Mouse (Mus musculus) MEL (cell line): ENCODE results near the gene Tipin. TPM values are rescaled to one million over a fixed set of nuclear protein-coding genes. Genes with fewer than 3 reads are reported as not detected.

Source experiments
- DNase-seq: peaks from one replicate; pipeline ENCODE4 v3.0.0; 2011; ENCODE audit warnings: low read depth, low spot score
- H3K27ac ChIP-seq: 2 replicates; pipeline ENCODE4 v1.5.1; 2012; ENCODE audit warnings: low read depth, mild to moderate bottlenecking, control low read depth, low read length, moderate library complexity; ENCODE audit not compliant: control insufficient read depth
- H3K27me3 ChIP-seq, 2 experiments: fragments of 150-350 bp in 1 of 2; sonication (generic) in 1 of 2; 2 replicates each; pipeline ENCODE4 v1.6.1; 2012; ENCODE audit warnings: low read length in 2 of 2, mild to moderate bottlenecking in 2 of 2, improper control_type of control experiment in 1 of 2, moderate library complexity in 1 of 2; ENCODE audit not compliant: insufficient read depth in 2 of 2, control insufficient read depth in 1 of 2
- H3K36me3 ChIP-seq, 2 experiments: 2 replicates each; pipeline ENCODE4 v1.6.1; 2012 to 2014; ENCODE audit warnings: low read length in 2 of 2, improper control_type of control experiment in 1 of 2, inconsistent platforms in 1 of 2, mild to moderate bottlenecking in 1 of 2; ENCODE audit not compliant: insufficient read depth in 2 of 2, control insufficient read depth in 1 of 2
- H3K4me1 ChIP-seq, 2 experiments: fragments of 150-350 bp in 1 of 2; sonication (generic) in 1 of 2; 2 replicates each; pipeline ENCODE4 v1.6.1; 2012; ENCODE audit warnings: low read length in 2 of 2, improper control_type of control experiment in 1 of 2, mild to moderate bottlenecking in 1 of 2; ENCODE audit not compliant: insufficient read depth in 2 of 2, control insufficient read depth in 1 of 2
- H3K4me3 ChIP-seq, 2 experiments: fragments of 150-350 bp in 1 of 2; sonication (generic) in 1 of 2; 2 replicates each; pipeline ENCODE4 v1.5.1; 2012; ENCODE audit warnings: low read depth in 2 of 2, low read length in 2 of 2, mild to moderate bottlenecking in 2 of 2, moderate library complexity in 2 of 2, control low read depth in 1 of 2, improper control_type of control experiment in 1 of 2; ENCODE audit not compliant: control insufficient read depth in 1 of 2, insufficient read depth in 1 of 2
- H3K79me2 ChIP-seq: 2 replicates; pipeline ENCODE4 v1.6.1; 2012; ENCODE audit warnings: mild to moderate bottlenecking, low read length, moderate library complexity; ENCODE audit not compliant: control insufficient read depth, poor library complexity, insufficient read depth
- H3K9ac ChIP-seq: 2 replicates; pipeline ENCODE4 v1.6.1; 2012; ENCODE audit warnings: low read depth, mild to moderate bottlenecking, control low read depth, low read length, moderate library complexity; ENCODE audit not compliant: control insufficient read depth, poor library complexity, severe bottlenecking
- H3K9me3 ChIP-seq: fragments of 150-350 bp; sonication (generic); replicated peaks from 2 replicates; pipeline ENCODE4 v1.6.1; 2012; ENCODE audit warnings: mild to moderate bottlenecking, low read length, improper control_type of control experiment, moderate library complexity; ENCODE audit not compliant: insufficient read depth
- CHD1 ChIP-seq: IDR thresholded peaks from 2 replicates; pipeline ENCODE4 v1.6.1; 2012; ENCODE audit warnings: low read depth, mild to moderate bottlenecking, inconsistent platforms, low read length, improper control_type of control experiment
- E2F4 ChIP-seq: IDR thresholded peaks from 2 replicates; pipeline ENCODE4 v1.6.1; 2011; ENCODE audit warnings: low read depth, low read length, improper control_type of control experiment, borderline replicate concordance
- ELF1 ChIP-seq: IDR thresholded peaks from 2 replicates; pipeline ENCODE4 v1.6.1; 2014; ENCODE audit warnings: low read depth, mild to moderate bottlenecking, inconsistent platforms, low read length, improper control_type of control experiment, moderate library complexity
- EP300 ChIP-seq, 2 experiments: IDR thresholded peaks; 2 replicates each; pipeline ENCODE4 v1.6.1; 2011; ENCODE audit warnings: improper control_type of control experiment in 2 of 2, low read length in 2 of 2, low read depth in 1 of 2, mild to moderate bottlenecking in 1 of 2
- HCFC1 ChIP-seq: IDR thresholded peaks from 2 replicates; pipeline ENCODE4 v1.6.1; 2012; ENCODE audit warnings: low read depth, mild to moderate bottlenecking, inconsistent platforms, low read length, improper control_type of control experiment, moderate library complexity
- MXI1 ChIP-seq: IDR thresholded peaks from 2 replicates; pipeline ENCODE4 v1.6.1; 2011; ENCODE audit warnings: mild to moderate bottlenecking, low read depth, low read length, improper control_type of control experiment
- MYC ChIP-seq: IDR thresholded peaks from 2 replicates; pipeline ENCODE4 v1.6.1; 2011; ENCODE audit warnings: low read depth, mild to moderate bottlenecking, low read length, improper control_type of control experiment, moderate library complexity
- NELFE ChIP-seq: IDR thresholded peaks from 2 replicates; pipeline ENCODE4 v1.6.1; 2011; ENCODE audit warnings: low read depth, low read length, improper control_type of control experiment
- POLR2A ChIP-seq, 2 experiments: IDR thresholded peaks; 2 replicates each; pipeline ENCODE4 v1.6.1; 2011 to 2012; ENCODE audit warnings: low read length in 2 of 2, mild to moderate bottlenecking in 2 of 2, control low read depth in 1 of 2, improper control_type of control experiment in 1 of 2, low read depth in 1 of 2, moderate library complexity in 1 of 2; ENCODE audit not compliant: control insufficient read depth in 1 of 2, insufficient read depth in 1 of 2, poor library complexity in 1 of 2
- POLR2AphosphoS2 ChIP-seq: IDR thresholded peaks from 2 replicates; pipeline ENCODE4 v1.6.1; 2011; ENCODE audit warnings: low read length, improper control_type of control experiment
- POLR2AphosphoS5 ChIP-seq: IDR thresholded peaks from 2 replicates; pipeline ENCODE4 v1.6.1; 2012; ENCODE audit warnings: low read depth, borderline replicate concordance, mild to moderate bottlenecking, inconsistent platforms, low read length, moderate library complexity, mixed read lengths
- SIN3A ChIP-seq: IDR thresholded peaks from 2 replicates; pipeline ENCODE4 v1.6.1; 2012; ENCODE audit warnings: low read length, improper control_type of control experiment, inconsistent platforms
- TAL1 ChIP-seq: IDR thresholded peaks from 2 replicates; pipeline ENCODE4 v1.6.1; 2012; ENCODE audit warnings: mild to moderate bottlenecking, inconsistent platforms, low read length, moderate library complexity, mixed read lengths
- TBP ChIP-seq: IDR thresholded peaks from 2 replicates; pipeline ENCODE4 v1.8.0; 2011; ENCODE audit warnings: low read depth, low read length, improper control_type of control experiment
- TCF12 ChIP-seq: IDR thresholded peaks from 2 replicates; pipeline ENCODE4 v1.6.1; 2014; ENCODE audit warnings: low read depth, mild to moderate bottlenecking, inconsistent platforms, low read length, improper control_type of control experiment, moderate library complexity
- UBTF ChIP-seq: IDR thresholded peaks from 2 replicates; pipeline ENCODE4 v1.6.1; 2012; ENCODE audit warnings: low read depth, mild to moderate bottlenecking, inconsistent platforms, low read length, improper control_type of control experiment, moderate library complexity, borderline replicate concordance; ENCODE audit not compliant: insufficient read depth
- USF2 ChIP-seq, 2 experiments: IDR thresholded peaks; 2 replicates each; pipeline ENCODE4 v1.6.1; 2011 to 2012; ENCODE audit warnings: improper control_type of control experiment in 2 of 2, low read length in 2 of 2, borderline replicate concordance in 1 of 2, inconsistent platforms in 1 of 2, low read depth in 1 of 2, mild to moderate bottlenecking in 1 of 2; ENCODE audit not compliant: insufficient read depth in 1 of 2
- ZKSCAN1 ChIP-seq: IDR thresholded peaks from 2 replicates; pipeline ENCODE4 v1.6.1; 2012; ENCODE audit warnings: low read depth, mild to moderate bottlenecking, inconsistent platforms, low read length, improper control_type of control experiment, moderate library complexity
- ZMIZ1 ChIP-seq: IDR thresholded peaks from 2 replicates; pipeline ENCODE4 v1.6.1; 2012; ENCODE audit warnings: low read depth, mild to moderate bottlenecking, inconsistent platforms, low read length, improper control_type of control experiment, moderate library complexity
- ZNF384 ChIP-seq: IDR thresholded peaks from 2 replicates; pipeline ENCODE4 v1.6.1; 2012; ENCODE audit warnings: low read depth, mild to moderate bottlenecking, inconsistent platforms, low read length, improper control_type of control experiment
- polyA plus RNA-seq, 2 experiments: library from polyadenylated mRNA; stranded (reverse) in 1 of 2; unstranded in 1 of 2; fragments of >175 nt in 1 of 2; fragments of >200 nt in 1 of 2; gene quantifications; 2 replicates each; pipeline versions ENCODE4 v1.2.1 to v1.2.4; 2012; ENCODE audit warnings: low replicate concordance in 2 of 2, low read depth in 1 of 2; ENCODE audit not compliant: insufficient read length in 2 of 2, insufficient read depth in 1 of 2, missing spikeins in 1 of 2
- total RNA-seq: library from RNA; depleted of rRNA; stranded (reverse); fragments of 300-350 nt; gene quantifications from 2 replicates; pipeline ENCODE4 v1.2.3, GENCODE M21; 2012

Tipin gene
- total and polyA plus RNA-seq, 3 experiments, result 128 to 189 TPM; not detected in 1

DNA sequence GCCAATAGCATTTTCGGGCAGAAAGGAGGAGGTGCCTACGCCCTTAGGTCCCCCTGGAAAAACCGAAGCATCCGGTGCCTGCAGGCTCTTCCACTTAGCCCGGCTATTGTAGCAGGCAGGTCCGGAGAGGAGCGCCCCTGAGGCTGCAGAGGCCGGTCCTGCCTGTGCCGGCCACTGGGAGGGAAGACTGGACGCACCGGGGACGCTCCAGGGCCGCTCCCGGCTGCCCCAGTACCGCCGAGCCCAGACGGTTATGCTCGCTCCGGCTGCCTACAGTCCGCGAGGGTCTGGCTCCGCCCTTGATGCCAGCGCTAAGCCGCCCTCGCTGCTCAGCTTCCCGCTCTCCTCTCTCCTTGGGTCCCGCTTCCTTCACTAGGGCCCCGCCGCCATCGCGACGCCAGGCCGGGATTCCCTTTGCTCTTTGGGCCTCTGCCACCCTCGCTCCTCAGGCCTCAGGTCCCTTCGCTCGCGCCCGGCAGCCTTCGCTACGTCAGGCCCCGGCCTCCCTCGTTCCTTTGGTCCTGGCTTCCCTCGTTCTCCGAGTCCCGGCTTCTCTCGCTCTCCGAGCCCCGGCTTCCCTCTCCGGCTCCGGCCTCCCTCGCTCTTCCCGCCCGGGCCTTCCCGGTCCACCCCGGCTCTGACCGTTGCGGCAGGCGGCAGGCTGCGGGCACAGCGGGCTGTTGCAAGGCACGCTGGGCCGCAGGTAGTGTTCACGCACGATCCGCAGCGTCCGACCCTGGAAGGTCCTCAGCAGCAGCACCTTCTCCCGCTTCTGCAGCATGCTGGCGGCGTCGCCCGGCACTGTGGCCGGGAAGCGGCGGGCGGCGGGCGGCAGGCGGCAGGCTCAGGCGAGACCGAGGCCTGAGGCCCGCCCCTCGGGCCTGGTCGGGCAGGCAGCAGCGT lies 59.2 kb downstream of the Tipin start:
- Histone ChIP-seq H3K27ac (peak overlapping the region; percentile 82), H3K4me1 (peaks cover 0 to under 1% of the 10 kb centered on the region in 2 experiments; a peak in 2 of 4 replicates), H3K36me3 (peaks cover 0 to 5% of the 10 kb centered on the region in 2 experiments; a peak in 2 of 4 replicates), H3K27me3 (no peaks in the 10 kb centered on the region), H3K9me3 (no peaks in the 10 kb centered on the region), H3K79me2 (peaks cover 13% of the 10 kb centered on the region), H3K9ac (peak overlapping the region; percentile 100), H3K4me3 (peak overlapping the region; percentile 78 to 85)
- TF ChIP-seq POLR2A (IDR thresholded peaks at IDR 0.05; ENCODE audit: control insufficient read depth in 1 of 2, insufficient read depth in 1 of 2, low read depth in 1 of 2, low read length in 2 of 2, poor library complexity in 1 of 2) (peak; percentile 68 to 71), SIN3A (peak; percentile 58; the same call in 1 of the 2 replicates), CHD1 (peak; percentile 79; the same call in 1 of the 2 replicates), UBTF (peak; percentile 99), ZKSCAN1 (0 out of 2 replicates have a peak, but pooled peaks have one; percentile 17), MXI1 (peak; percentile 60), POLR2AphosphoS2 (no peak), TAL1 (no peak), ZMIZ1 (peak; percentile 28; the same call in 1 of the 2 replicates), TCF12 (peak; percentile 7; the same call in 1 of the 2 replicates), NELFE (peak; percentile 59), TBP (peak; percentile 41; the same call in 1 of the 2 replicates), POLR2AphosphoS5 (no peak)
- DNase-seq, result peak; percentile 79

DNA sequence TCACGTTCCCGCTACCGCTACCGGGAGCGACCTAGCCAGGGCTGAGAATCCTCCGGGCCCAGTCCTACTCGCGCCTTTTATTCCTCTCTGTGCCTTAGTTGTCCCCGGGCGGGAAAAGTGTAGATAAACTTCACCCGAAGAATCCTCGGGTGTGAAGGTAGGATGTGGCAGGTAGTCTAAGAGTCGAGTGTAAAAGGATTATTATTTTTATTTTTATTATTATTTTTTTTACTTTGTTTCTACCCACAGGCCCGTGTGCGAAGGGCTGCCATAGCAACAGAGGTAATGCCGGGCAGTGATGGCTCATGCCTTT lies 59.8 kb downstream of the Tipin start, which contains the start of gene Dis3l:
TSS of gene Dis3l (minus strand) at position 35 of the 313 bp plus-strand sequence.
- no peak for DNase-seq
- no peaks in the 10 kb centered on the region for H3K27me3 ChIP-seq
- peaks cover 13% of the 10 kb centered on the region for H3K79me2 ChIP-seq
- peak; percentile 59; the same call in 1 of the 2 replicates for TF ChIP-seq ZNF384
- TF ChIP-seq HCFC1, result 0 out of 2 replicates have a peak, but pooled peaks have one; percentile 57
- no peak for TF ChIP-seq USF2 (IDR thresholded peaks at IDR 0.05; ENCODE audit: borderline replicate concordance in 1 of 2, insufficient read depth in 1 of 2, low read depth in 1 of 2, low read length in 2 of 2)
- 0 out of 2 replicates have a peak, but pooled peaks have one; percentile 26 for TF ChIP-seq CHD1
- peak; percentile 49 for TF ChIP-seq TBP
- peak; percentile 64; the same call in 1 of the 2 replicates for TF ChIP-seq E2F4
- TF ChIP-seq EP300 (IDR thresholded peaks at IDR 0.05; ENCODE audit: low read depth in 1 of 2, low read length in 2 of 2), result no peak
- no peak for TF ChIP-seq POLR2AphosphoS2
- no peak for TF ChIP-seq ELF1
- TF ChIP-seq SIN3A, result peak; percentile 42
- no peak for TF ChIP-seq MYC
- TF ChIP-seq, all 39 proteins: peak for 6
- Histone ChIP-seq H3K4me3 (peak within 1 kb of the TSS; percentile 78 to 85), H3K36me3 (peaks cover 0 to 5% of the 10 kb centered on the region in 2 experiments; a peak in 2 of 4 replicates), H3K27ac (peak within 1 kb of the TSS; percentile 82), H3K4me1 (peaks cover 0 to 4% of the 10 kb centered on the region in 2 experiments; a peak in 2 of 4 replicates), H3K9ac (peak within 1 kb of the TSS; percentile 100), H3K9me3 (no peaks in the 10 kb centered on the region)
